Mouse (Mus musculus) embryo, embryonic 11.5 days (tissue): Measurements from ENCODE around the gene Zdhhc4.

ENCODE experiments used
- DNase-seq: peaks from one replicate; pipeline ENCODE4 v3.0.0-alpha.2; 2012; ENCODE audit warnings: low read depth, low spot score

Gene Zdhhc4

DNA sequence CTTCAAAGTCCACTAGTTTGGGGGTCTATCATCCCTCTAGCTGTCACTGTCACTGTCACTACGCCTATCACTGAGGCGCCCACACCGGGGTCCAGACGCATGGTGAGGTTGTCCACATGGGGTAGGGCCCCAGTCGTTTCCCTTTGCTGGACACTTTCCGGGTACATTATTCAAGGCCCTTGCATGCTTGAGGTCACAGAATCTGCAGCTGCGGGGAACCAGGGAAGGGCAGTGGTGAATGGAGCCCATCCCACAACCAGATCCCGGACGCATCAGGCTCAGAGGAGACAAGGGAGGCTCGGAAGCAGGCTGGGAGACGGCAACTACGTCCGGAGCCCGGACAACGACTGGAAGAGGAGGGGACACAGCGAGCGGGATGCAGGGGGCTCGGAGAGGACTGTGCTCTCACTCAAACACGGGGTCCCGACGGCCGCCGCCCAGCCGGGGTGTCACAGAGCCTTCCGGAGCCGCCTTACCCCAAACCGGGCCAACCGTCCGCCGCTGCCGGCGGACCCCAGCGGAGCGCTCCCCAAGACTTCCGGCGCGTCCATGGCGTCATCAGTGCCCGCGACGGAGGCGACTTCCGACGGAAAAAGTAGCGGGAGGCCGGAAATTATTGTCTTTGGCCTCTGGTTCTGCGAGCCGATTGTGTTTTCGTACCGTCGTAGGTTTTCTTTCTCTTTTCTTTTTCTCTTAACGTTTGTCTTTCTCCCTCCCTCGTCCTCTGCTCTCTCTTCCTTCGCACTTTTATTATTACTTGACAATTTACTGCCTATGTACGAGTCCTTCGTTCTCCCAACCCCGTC, at the start of gene Zdhhc4:
TSS of gene Zdhhc4 (minus strand) at position 567 of the 806 bp plus-strand sequence.
- peak; percentile 84 for DNase-seq

DNA sequence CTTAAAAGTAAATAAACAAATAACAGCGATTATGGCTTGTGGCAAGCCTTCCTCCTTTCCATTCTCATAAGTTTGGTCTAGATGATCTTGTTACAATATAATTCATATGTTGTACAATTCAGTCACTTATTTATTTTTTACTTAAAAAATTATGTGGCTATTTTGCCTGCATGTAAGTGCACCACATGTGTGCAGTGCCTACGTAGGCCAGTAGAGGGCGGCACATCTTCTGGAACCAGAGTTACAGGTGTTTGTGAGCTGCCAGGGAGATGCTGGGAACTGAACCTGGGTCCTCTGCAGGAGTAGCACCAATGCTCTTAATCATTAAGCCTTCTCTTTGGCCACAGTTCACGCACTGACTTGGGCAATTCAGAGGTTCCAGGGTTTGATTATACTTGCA, 47.1 kb upstream of the Zdhhc4 start:
- DNase-seq: no peak

DNA sequence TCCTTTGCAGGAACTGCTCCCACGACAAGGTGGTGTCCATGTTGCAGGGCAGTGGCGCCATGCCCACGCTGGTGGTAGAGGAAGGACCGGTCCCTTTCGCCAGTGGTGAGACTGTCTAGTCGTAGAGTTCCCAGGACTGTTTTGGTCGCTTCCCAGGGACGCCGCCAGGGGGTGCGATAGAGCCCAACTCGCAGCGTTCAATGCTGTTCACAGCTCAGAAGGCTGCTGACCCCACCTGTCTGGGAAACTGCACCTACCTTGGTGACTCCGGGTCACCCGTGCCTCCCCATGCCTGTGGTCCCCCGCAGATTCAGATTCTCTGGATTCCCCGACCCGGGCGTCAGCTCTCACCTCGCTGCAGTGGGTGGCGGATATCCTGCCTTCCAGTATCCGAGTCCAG, 46.2 kb upstream of the Zdhhc4 start:
- DNase-seq: no peak

DNA sequence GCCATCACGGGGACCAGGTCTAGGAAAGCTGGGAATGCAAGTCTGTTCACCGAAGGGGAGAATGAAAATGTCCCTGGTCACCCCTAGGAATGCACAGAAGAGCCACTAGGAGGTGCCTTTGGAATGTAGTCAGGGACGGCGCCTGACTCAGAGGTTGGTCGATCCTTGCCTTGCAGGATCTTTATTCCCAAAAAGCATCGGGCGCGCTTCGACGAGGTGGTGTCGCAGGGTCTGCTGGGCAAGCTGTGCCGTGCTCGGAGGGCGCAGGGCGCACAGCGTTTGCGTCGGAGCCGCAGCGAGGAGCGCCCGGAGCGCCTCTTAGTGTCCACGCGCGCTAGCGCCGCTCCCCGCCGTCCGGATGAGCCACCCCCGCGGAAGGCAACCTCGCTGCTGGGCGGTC, 43.8 kb upstream of the Zdhhc4 start:
- DNase-seq: no peak

DNA sequence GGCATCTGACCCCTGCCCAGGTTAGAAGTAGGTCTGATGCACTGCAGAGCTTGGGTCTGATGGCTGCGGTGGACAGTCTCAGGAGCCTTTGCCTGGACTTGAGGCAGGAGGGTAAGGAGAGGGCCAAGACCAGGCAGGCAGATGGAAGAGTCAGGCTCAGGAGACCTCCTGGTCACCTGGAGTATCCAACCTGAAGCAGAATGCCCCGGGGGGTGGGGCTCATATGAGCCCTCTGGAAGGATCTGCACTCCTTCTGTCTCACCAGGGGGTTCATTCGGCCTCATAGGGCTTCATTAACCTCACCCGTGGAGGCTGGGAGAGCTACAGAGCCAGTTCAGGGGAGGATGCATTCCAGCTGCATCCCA, 42.1 kb upstream of the Zdhhc4 start:
- DNase-seq: no peak

DNA sequence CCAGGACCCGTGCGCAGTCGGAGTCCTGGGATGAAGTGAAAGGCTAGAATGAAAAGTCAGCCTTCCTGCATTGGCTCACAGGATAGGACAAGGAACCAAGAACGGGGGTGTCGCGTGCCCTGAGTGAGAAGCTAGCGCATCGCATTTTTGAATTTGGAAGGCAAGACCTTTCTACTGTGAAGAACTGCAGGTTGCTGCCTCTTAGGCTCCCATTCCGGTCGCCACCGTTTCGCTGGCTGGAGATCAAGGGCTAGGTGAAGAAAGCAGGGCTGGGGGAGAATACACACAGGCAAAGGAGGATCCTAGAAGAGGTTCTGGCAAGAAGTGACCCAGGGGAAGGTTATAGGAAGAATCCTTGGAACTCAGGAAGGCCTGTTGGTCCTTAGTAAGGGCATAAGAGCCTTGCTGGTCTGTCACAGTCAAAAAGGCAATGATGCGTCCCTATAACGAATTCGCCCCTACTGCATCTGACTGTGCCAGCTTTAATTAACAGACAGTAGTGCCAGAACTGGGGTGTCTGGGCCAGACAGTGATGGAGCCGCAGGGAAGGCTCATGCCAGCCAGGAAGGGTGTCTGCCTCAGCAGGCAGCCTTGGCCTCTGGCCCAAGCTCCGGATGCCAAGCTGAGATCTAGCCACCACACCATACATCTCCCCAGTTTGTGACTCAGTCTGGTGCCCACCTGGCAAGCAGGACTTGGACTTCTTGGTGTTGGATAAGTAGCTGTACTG, 41.5 kb upstream of the Zdhhc4 start:
- DNase-seq: no peak

DNA sequence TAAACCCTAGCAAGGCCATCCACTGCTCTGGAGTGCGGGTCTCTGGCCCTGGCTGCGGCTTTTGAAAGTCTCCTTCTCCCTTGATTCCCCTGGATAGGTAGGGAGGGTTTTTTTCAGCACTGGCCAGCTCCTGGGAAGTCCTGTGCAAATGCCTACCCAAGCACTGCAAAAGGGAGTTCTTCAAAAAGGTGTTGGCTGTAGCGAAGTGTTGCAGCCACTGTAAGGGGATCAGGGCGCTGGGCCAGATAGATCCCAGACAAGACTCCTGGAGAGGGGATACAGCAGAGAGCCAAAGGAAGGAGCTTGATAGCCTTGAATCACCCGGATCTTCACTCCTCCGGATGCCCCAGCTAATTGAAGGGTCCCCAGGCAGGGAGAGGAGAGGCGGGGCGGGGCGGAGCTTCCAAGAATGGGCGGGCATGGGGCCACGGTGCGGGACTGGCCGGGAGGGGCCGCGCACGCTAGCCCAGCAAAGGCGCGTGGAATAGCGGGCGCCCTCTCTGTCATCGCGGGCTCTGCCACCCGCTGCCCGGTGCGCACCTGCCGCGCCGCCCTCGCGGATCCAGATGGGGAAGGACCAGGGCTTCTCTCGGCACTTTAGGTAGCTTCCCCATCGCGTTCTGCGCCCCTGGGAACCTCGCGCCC, 40.7 kb upstream of the Zdhhc4 start:
- no peak for DNase-seq

DNA sequence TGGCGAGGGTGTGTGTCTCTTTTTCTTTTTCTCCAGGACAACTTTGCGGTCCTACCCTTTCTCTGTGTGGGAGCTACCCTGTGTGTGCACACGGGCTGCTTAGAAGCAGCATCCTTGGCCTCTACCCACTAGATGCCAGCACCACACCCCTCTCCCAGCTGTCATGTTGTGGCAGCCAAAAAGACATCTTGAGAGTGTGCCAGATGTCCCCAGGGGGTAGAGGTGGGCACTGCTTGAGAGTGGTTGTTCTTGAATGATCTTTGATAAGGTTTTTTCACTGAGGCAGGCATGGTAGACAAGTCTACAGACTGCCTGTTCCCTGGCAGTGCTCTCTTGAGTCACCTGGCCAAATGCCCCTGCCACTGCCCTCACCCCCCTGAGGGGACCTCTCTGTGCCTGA, 38.9 kb upstream of the Zdhhc4 start:
- DNase-seq: no peak

DNA sequence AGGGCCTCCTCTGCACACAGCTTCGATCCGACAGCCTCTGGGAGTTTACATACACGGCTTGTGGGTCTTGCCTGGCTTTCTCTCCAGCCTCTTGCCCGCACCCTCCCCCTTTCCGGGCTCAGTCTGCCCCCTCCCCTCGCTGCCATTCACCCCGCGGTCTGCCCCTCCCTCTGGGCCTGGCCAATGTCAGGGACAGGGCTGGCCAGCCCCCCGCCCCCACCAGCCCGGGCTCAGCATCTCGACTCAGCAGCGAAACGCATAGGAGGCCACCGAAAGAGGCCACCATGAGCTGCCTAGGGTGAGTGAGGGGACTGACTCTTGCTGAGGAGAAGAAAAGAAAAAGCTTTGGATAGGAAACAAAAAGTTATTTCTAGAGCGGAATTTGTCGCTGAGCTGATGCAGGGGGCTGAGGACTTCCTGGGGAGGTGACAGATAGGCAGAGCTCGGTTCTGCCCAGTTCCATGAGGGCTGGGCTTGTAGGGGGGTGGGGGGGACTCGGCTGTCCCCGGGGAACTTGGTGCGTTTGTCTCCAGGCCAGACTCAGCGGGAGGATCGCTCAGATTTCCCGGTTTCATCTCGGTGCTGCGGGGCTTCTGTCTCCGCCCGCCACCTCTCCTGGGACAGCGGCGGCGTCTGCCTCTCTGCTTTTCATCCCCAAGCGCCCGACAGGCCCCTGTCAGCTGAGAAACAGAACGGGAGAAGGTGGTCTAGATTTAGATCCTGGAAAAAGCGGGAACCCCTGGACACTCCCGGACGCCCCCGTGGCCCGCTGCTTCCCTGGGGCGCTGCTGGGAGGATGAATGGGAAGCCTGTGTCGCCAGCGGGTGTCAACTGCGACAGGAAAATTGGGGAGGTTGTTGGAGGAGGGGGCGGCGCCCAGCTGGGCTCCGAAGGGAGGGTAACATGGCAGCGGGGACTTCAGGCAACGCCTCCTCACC, 34.9 kb upstream of the Zdhhc4 start:
- DNase-seq: peak; percentile 46

DNA sequence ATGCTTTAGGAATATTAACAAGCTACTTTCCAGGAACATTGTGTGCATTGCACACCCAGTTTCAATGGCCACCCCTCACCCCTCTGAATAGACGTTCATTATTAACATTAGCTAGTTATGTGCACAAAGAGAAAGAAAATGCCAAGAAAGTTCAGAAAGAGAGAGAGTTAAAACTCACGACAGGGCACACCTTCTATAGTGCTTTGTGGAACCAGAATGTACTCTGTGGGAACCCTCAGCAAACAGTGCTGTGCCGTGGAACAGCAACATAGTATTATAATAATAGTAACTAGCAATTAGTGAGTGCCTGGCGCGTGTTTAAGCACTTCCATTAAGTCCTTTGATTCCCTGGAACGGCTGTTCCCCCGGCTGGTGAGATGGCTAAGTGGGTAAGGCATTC, 32.4 kb upstream of the Zdhhc4 start:
- DNase-seq: no peak

DNA sequence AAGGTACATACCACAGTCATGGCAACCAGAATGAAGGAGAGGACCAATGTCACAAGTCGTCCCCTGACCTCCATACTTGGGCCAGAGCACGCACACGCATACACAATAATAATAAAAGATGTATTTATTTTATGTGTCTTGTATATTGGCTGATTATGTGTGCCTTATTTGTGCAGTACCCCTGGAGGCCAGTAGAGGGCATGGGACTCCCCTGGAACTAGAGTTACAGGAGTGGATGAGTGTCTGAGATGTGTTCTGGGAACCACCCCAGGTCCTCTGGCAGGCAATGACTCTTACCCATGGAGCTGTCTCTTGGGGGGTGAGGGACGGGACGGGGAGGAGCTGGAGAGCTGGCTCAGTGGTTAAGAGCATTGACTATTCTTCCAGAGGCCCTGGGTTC, 30.9 kb upstream of the Zdhhc4 start:
- DNase-seq: no peak

DNA sequence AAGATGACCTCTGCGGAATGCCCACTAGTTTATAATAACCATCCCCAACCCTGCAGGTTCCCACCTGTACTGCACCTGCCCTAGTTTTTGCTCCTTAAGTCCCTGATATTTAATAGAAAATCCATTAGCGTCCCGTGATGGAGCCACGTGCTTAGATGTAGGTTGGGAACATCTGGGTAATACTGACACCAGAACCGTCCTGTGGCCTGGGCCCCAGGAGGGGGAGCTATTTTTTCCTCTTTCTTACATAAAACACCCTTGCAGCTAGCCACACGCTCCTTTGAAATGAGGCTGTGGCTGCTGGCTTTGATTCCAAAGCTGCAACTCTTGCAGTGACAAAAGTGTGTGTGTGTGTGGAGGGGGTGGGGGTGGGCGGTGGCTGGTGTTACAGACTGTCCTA, 30.2 kb upstream of the Zdhhc4 start:
- DNase-seq: no peak

DNA sequence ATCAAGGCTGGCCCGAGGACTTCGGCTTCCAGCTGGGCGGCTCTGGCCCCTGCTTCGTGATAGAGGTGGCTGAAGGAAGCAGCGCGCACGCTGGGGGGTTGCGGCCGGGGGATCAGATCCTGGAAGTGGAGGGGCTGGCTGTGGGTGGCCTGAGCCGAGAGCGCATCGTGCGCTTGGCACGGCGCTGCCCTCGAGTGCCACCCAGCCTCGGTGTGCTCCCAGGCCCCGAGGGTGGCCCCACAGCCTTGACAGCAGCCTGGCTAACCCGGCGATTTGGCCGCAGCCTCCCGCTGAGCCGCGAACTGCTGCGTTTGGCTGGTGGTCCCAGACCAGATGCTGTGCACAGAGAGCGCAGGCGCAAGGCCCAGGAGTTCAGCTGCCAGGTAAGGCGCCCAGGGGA, 28.5 kb upstream of the Zdhhc4 start:
- no peak for DNase-seq

DNA sequence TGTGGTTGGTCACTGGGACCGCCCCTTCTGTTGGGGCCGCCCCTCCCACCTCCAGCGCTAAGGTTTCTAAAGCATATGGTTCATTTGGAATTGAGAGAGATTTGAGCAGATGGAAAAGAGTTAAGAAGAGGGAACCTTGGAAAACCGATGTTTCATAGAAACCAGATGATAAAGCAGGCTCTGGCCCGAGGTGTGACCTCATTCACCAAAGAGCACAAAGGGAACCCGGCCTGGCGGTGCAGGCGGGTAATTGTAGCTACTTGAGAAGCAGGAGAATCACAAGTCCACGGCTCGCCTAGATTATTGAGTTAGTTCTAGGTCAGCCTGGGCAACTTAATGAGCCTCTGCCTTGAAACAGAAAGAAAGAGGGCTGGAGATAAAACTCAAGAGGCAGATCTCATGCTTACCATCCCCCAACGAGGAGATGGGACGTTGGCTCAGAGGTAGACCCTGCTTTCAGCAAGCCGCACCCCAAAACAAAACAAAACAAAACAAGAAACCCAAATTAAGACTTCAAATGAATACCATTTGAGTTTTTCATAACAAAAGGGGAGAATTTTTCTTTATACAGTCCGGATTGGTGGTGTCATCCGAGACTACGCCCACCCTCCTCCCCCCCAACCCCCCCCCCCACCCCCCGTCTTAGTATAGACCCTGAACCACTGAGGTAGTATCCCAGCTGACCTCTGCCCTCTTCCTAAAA, 27.8 kb upstream of the Zdhhc4 start, which contains the start of gene Grid2ip:
TSS of gene Grid2ip (plus strand) at position 653 of the 703 bp plus-strand sequence.
- no peak for DNase-seq

DNA sequence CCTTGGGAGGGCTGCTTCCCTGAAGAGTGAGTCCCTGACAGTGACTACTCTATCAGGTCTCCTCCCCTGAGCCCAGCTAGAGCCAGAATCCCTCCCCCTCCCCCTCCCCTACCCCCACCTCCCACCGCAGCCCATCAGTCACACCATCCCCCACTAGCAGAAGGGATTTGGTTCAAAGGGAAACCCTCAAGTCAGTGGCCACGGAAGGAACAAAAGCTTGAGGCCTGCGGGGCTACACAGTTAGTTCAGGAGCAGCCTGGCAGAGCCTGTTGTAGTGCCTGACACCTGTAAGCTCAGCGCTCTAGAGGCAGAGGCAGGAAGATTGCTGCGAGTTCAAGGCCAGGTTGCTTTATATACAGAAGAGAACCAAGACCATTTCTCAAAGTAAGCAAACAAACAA, 27.0 kb upstream of the Zdhhc4 start:
- DNase-seq: no peak

DNA sequence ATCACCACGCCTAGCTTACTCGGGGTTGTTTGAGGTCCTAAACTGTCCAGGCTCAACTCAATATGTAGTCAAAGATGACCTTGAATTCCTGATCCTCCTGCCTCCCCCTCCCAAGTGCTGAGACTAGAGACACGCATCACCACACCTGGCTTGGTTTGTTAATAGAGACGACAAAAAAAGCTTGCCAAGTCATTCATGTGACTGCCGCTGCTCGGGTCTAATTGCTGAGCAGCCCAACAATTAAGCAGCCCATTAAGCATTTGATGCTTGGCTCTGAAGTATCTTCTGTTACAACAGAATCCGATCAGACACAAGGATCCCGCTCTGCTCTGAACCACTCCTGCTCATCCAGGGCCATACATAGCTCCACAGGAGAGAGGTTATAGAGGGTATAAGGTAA, 17.3 kb upstream of the Zdhhc4 start:
- no peak for DNase-seq

DNA sequence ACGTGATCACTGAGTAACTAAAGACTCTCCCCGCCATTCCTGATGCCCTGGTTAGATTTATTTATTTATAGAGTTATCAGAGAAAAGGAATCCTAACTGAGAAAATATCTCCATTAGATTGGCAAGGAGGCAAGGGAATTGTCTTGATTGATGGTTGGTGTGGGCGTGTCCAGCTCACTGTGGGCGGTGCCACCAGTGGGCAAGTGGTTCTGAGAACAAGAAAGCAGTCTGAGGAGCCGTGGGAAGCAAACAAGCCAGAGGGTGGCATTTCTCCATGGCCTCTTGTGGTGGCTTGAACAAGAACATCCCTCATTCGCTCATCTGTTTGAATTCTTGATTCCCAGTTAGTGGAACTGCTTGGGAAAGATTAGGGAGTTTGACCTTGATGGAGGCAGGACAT, 10.5 kb upstream of the Zdhhc4 start:
- DNase-seq: no peak

DNA sequence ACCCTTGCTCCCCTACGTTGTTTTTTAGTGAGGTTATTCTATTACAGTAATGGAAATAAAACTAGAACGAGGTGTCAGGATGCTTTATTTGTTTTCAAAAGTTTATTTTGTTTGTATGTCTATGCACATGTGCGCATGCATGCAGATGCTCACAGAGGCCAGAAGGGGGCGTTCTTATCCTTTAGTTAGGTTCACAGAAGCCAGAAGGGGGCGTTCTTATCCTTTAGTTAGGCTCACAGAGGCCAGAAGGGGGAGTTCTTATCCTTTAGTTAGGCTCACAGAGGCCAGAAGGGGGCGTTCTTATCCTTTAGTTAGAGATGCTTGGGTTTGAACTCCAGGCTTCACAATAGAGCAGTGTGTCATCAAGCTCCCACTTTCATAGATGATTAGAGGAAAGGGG, 7.5 kb upstream of the Zdhhc4 start:
- DNase-seq: no peak

DNA sequence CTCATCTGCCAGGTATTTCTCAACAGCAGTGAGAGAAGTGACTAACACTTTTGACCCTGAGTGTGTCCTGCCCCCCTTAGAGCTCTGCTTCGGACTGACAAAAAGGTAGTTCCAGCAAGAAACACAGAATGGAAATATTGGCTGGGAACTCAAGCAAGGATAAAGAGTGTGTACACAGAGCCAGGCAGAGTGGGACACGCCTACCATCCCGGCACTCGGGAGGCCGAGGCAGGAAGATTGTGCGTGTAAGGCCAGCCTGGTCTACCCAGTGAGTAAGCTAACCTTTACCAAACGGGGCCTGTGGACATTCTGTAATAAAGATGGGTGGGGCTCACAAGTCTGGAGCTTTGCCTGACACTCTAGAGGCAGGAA, 6.0 kb upstream of the Zdhhc4 start:
- no peak for DNase-seq

DNA sequence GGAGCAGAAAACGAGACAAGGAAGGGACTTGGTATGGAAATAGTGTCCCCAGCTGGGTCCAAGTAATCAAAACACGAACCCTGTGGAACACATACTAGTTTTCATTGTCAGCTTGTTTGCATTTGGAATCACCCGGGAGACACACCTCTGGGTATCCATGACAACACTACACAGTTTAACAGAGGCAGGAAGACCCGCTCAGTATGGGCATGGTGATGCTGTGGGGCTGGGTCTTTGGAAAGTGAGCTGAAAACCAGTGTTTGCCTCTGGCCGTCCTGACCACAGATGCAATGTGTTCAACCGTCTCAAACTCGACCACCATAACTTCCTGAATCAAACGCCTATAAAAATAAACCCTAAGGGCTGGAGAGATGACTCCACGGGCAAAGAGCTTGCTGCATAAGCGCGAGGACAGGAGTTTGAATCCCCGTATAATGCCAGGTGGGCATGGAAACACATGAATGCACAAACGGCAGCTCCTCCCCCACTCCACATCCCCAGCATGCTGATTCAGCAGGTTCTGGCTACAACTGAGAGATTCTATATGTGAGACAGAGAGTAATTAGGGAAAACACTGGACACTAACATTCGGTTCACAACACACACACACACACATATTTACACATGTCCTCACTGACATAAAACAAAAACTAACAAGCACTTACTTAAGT, 5.5 kb upstream of the Zdhhc4 start:
- no peak for DNase-seq

DNA sequence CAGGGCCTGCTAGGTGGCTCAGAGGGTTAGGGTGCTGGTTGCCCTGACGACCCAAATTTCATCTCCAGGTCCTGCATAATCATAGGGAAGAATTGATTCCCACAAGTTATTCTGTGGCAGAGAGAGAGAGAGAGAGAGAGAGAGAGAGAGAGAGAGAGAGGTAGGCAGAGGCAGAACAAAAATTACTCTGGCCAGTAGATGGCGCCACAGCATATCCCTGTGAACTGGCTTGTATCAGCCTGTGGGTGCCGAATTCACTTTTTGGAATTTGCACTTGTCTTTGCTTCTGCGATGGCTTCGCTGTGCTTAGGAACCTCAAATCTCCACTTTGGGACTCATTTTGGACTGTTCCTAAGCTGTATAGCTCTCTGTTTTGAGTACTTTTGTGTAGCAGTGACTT, 4.8 kb upstream of the Zdhhc4 start:
- DNase-seq: peak; percentile 61
